Mouse (Mus musculus): ENCODE results near the gene 4930572O03Rik. TPM values are rescaled to one million over a fixed set of nuclear protein-coding genes. Genes with fewer than 3 reads are reported as not detected.
"Not testable (repeated sequence)": the region's sequence is repeated elsewhere in the genome, so short reads cannot be mapped to it uniquely, and the experiment has no call there.

The 4930572O03Rik gene
- total RNA-seq (2015) = not detected in 2 replicates
- not detected in 2 replicates for total RNA-seq (2017)

GRCm38 (mm10) chr5:15656959-15657358 lies at the start of gene 4930572O03Rik:
4930572O03Rik (minus strand) TSS chr5:15657059.
- ATAC-seq (replicated peaks; ENCODE audit: poor library complexity) = not testable (repeated sequence)

GRCm38 (mm10) chr5:15702891-15703290 lies 46.0 kb upstream of the 4930572O03Rik start:
- ATAC-seq (replicated peaks; ENCODE audit: poor library complexity) = not testable (repeated sequence)

GRCm38 (mm10) chr5:15697719-15698118 lies 40.9 kb upstream of the 4930572O03Rik start:
- ATAC-seq (replicated peaks; ENCODE audit: poor library complexity) = not testable (repeated sequence)

GRCm38 (mm10) chr5:15691849-15692248 lies 35.0 kb upstream of the 4930572O03Rik start:
- ATAC-seq (replicated peaks; ENCODE audit: poor library complexity) = not testable (repeated sequence)

- ATAC-seq (replicated peaks; ENCODE audit: poor library complexity) = not testable (repeated sequence)
Measured at GRCm38 (mm10) chr5:15690822-15691221, 34.0 kb upstream of the 4930572O03Rik start.

- ATAC-seq (replicated peaks; ENCODE audit: poor library complexity) = not testable (repeated sequence)
Measured at GRCm38 (mm10) chr5:15689659-15690213, 32.9 kb upstream of the 4930572O03Rik start.

- ATAC-seq (replicated peaks; ENCODE audit: poor library complexity) = not testable (repeated sequence)
Measured at GRCm38 (mm10) chr5:15688874-15689658, 32.2 kb upstream of the 4930572O03Rik start.

- not testable (repeated sequence) for ATAC-seq (replicated peaks; ENCODE audit: poor library complexity)
Measured at GRCm38 (mm10) chr5:15681301-15682035, 24.6 kb upstream of the 4930572O03Rik start.

GRCm38 (mm10) chr5:15679980-15680949 lies 23.4 kb upstream of the 4930572O03Rik start:
- not testable (repeated sequence) for ATAC-seq (replicated peaks; ENCODE audit: poor library complexity)

- ATAC-seq (replicated peaks; ENCODE audit: poor library complexity) = not testable (repeated sequence)
Measured at GRCm38 (mm10) chr5:15678907-15679306, 22.0 kb upstream of the 4930572O03Rik start.

GRCm38 (mm10) chr5:15677750-15678149 lies 20.9 kb upstream of the 4930572O03Rik start:
- ATAC-seq (replicated peaks; ENCODE audit: poor library complexity) = not testable (repeated sequence)

GRCm38 (mm10) chr5:15674429-15675244 lies 17.8 kb upstream of the 4930572O03Rik start:
- not testable (repeated sequence) for ATAC-seq (replicated peaks; ENCODE audit: poor library complexity)

GRCm38 (mm10) chr5:15673989-15674388 lies 17.1 kb upstream of the 4930572O03Rik start:
- not testable (repeated sequence) for ATAC-seq (replicated peaks; ENCODE audit: poor library complexity)

GRCm38 (mm10) chr5:15670789-15671188 lies 13.9 kb upstream of the 4930572O03Rik start:
- ATAC-seq (replicated peaks; ENCODE audit: poor library complexity) = not testable (repeated sequence)

GRCm38 (mm10) chr5:15663847-15664246 lies 7.0 kb upstream of the 4930572O03Rik start:
- not testable (repeated sequence) for ATAC-seq (replicated peaks; ENCODE audit: poor library complexity)

- not testable (repeated sequence) for ATAC-seq (replicated peaks; ENCODE audit: poor library complexity)
Measured at GRCm38 (mm10) chr5:15652334-15652733, 4.5 kb downstream of the 4930572O03Rik start.

- ATAC-seq (replicated peaks; ENCODE audit: poor library complexity) = not testable (repeated sequence)
Measured at GRCm38 (mm10) chr5:15645707-15646106, 11.2 kb downstream of the 4930572O03Rik start.

- ATAC-seq (replicated peaks; ENCODE audit: poor library complexity) = not testable (repeated sequence)
Measured at GRCm38 (mm10) chr5:15637637-15638036, 19.2 kb downstream of the 4930572O03Rik start.

GRCm38 (mm10) chr5:15630068-15630467 lies 26.8 kb downstream of the 4930572O03Rik start:
- not testable (repeated sequence) for ATAC-seq (replicated peaks; ENCODE audit: poor library complexity)
